Mouse (Mus musculus) brain, adult 2 months (tissue): ENCODE results near the gene Get4.

ENCODE experiments used
- DNase-seq: peaks from one replicate; pipeline ENCODE4 v3.0.0; 2011; ENCODE audit warnings: low read depth, low spot score

Gene Get4

DNA sequence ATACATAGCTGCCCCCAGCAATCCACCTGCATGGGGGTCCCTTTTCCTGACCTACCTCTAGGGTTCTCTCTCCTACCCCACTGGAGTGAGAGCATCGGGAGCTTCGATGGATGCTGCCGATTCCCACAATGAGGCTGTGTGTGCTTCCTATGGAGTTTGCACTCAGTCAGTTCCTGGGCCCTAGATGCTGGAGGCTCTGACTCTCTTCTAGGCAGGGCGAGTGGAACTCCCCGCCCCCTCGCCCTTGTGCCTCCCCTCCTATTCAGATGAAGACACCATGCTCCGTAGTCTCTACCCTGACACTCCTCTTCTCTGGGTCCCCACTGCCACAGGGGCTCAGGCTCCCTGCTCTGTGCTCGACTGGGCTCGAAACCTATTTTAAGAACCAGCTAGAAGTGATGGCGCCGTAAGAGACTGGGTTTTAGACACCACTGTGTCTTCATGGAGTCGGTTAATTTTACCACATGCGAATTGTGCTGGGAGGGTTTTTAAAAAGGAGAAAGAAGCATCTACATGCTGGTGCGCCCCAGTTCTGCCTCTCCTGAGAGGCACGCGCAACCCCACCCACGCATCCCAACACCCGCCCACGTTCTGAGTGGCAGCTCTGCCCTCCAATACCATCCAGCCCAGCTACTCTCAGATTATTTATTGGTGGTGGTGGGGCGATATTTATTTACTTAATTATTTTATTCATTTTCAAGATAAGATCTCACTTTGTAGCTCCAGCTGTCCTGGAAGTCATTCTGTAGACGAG, 65.8 kb downstream of the Get4 start:
- DNase-seq = peak; percentile 78
